Mouse (Mus musculus): ENCODE data around the gene Btg1-ps2. TPM values are rescaled to one million over a fixed set of nuclear protein-coding genes. Genes with fewer than 3 reads are reported as not detected.
"Not testable (repeated sequence)": the region's sequence is repeated elsewhere in the genome, so short reads cannot be mapped to it uniquely, and the experiment has no call there.

Btg1-ps2 gene
- not detected for total RNA-seq (2021)
- long read RNA-seq, result 0 reads

GRCm38 (mm10) chrX:38043014-38043413, at the start of gene Btg1-ps2:
Btg1-ps2 (minus strand) TSS chrX:38043114.
- DNase-seq (ENCODE audit: low spot score in 2 of 2), result not testable (repeated sequence)

GRCm38 (mm10) chrX:38085041-38085440, 42.1 kb upstream of the Btg1-ps2 start, which contains the start of gene Rhox11:
Rhox11 (minus strand) TSS chrX:38085141.
- no peak for DNase-seq (ENCODE audit: low spot score in 2 of 2)

- DNase-seq (ENCODE audit: low spot score in 2 of 2), result peak; percentile 2 to 45
These were observed 41.3 kb upstream of the Btg1-ps2 start for GRCm38 (mm10) chrX:38084226-38084625.

GRCm38 (mm10) chrX:38066175-38066574, 23.3 kb upstream of the Btg1-ps2 start, which contains the start of gene Rhox10:
Rhox10 (plus strand) TSS chrX:38066475.
- no peak for DNase-seq (ENCODE audit: low spot score in 2 of 2)

- peak in 1 of 2 experiments; percentile 2 for DNase-seq (ENCODE audit: low spot score in 2 of 2)
These were observed 18.6 kb upstream of the Btg1-ps2 start for GRCm38 (mm10) chrX:38061544-38061943.

GRCm38 (mm10) chrX:38039666-38040065, 3.2 kb downstream of the Btg1-ps2 start:
- DNase-seq (ENCODE audit: low spot score in 2 of 2), result no peak

- no peak for DNase-seq (ENCODE audit: low spot score in 2 of 2)
These were observed 9.1 kb downstream of the Btg1-ps2 start for GRCm38 (mm10) chrX:38033841-38034240.

- DNase-seq (ENCODE audit: low spot score in 2 of 2), result not testable (repeated sequence)
These were observed 24.3 kb downstream of the Btg1-ps2 start, which contains the start of gene Btg1-ps1 for GRCm38 (mm10) chrX:38018597-38018996. Btg1-ps1 (minus strand) TSS chrX:38018815.

- no peak for DNase-seq (ENCODE audit: low spot score in 2 of 2)
These were observed 34.2 kb downstream of the Btg1-ps2 start for GRCm38 (mm10) chrX:38008756-38009155.

Other genes starting within 250 kb of the Btg1-ps2 start
- not detected for gene Rhox5, start 238.3 kb downstream of the Btg1-ps2 start, total RNA-seq (2021)
- gene Rhox6, start 216.2 kb downstream of the Btg1-ps2 start, total RNA-seq (2021), result not detected
- gene Rhox7a, start 211.4 kb downstream of the Btg1-ps2 start, total RNA-seq (2021), result not detected
- gene Rhox8, start 164.2 kb downstream of the Btg1-ps2 start, total RNA-seq (2021), result not detected
- gene Rhox7b, start 145.9 kb downstream of the Btg1-ps2 start, total RNA-seq (2021), result not detected
- not detected for gene Rhox9, start 141.3 kb downstream of the Btg1-ps2 start, total RNA-seq (2021)
- not detected for gene Btg1-ps1, start 24.3 kb downstream of the Btg1-ps2 start, total RNA-seq (2021)
- gene Rhox10, start 23.4 kb upstream of the Btg1-ps2 start, total RNA-seq (2021), result not detected
- not detected for gene Rhox11, start 42.0 kb upstream of the Btg1-ps2 start, total RNA-seq (2021)
- gene Rhox12, start 67.8 kb upstream of the Btg1-ps2 start, total RNA-seq (2021), result not detected
- not detected for gene Rhox13, start 78.1 kb upstream of the Btg1-ps2 start, total RNA-seq (2021)
- 10 to 100 TPM; 23.7 to 24.7 TPM for gene Zbtb33, start 146.7 kb upstream of the Btg1-ps2 start, total RNA-seq (2021)
- 10 to 100 TPM; 29.1 to 40.3 TPM for gene Tmem255a, start 209.3 kb upstream of the Btg1-ps2 start, total RNA-seq (2021)

All from layer of hippocampus, adult 18-20 months (tissue).